In the genomic region with DNA sequence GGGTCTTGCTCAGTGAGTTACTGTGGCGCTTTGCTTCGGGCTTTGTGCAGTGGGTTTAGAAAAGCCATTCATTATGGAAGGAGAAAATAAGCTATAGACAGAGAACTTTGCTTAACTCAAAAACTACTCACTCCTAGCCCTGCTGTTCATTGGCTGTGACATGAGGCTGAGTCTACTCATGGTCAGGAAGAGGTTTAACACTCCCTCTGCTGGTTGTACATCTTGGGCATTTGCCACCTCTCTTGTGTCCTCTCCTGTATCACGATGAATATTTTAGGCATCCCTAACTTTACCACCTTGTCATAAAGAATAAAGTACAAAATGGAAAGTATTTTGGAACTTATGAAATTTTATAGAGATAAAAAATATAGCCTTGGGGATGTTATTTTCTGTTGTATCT, we compare ENCODE assay signal across 29 mouse cellular contexts. TPM values are rescaled to one million over a fixed set of nuclear protein-coding genes. Genes with fewer than 3 reads are reported as not detected.
DNase-seq lines count a peak whose midpoint lies in the region; ATAC-seq and TF ChIP-seq lines count a peak whose summit lies in the region.
"Had no signal": no experiment of that assay in that cellular context is flagged by ENCODE, and none has a peak within 500 bp of the region (broad histone marks: within the 10 kb centered on the region; RNA-seq: fewer than 3 reads in every experiment).

No protein-coding gene starts in this region.

- 94% methylated on average over 3 of the region's 3 CpGs for WGBS in kidney, postnatal 0 days
- 96% methylated on average over 3 of the region's 3 CpGs for WGBS in kidney, embryonic 14.5 days
- WGBS in lung, embryonic 14.5 days: 85% methylated on average over 3 of the region's 3 CpGs

- TF ChIP-seq RAD21 in CH12.LX (IDR thresholded peaks at IDR 0.05; ENCODE audit: low read depth, low read length): peak; percentile 63

- no peak for DNase-seq in kidney, postnatal 0 days (ENCODE audit: low spot score)
- no peak for DNase-seq in lung, embryonic 14.5 days
- no peak for DNase-seq in lung, adult 18-20 months
- DNase-seq in 416B (ENCODE audit: low read depth) (peak; percentile 13), CH12.LX (ENCODE audit: extremely low read depth) (peak; percentile 30)
- no peak for DNase-seq in frontal cortex, adult 2 months (ENCODE audit: extremely low spot score in 1 of 2, low spot score in 1 of 2)
- DNase-seq: adrenal gland, postnatal 14 days; cerebellum, adult 11 months; cerebellum, adult 9-11 months; gastrocnemius, adult 2 months; gastrocnemius, postnatal 36 days; heart, adult 2 months; kidney, adult 18-20 months; kidney, postnatal 4 days; lung, postnatal 4 days; midbrain, embryonic 14.5 days; right cerebral cortex, postnatal 14 days; thymus, postnatal 4 days had no signal

- no peaks in the 10 kb centered on the region for H3K9me3 ChIP-seq in kidney, postnatal 0 days (replicated peaks; ENCODE audit: low read length)
- H3K9me3 ChIP-seq in kidney, embryonic 14.5 days (ENCODE audit: control insufficient read depth, low read length): no peaks in the 10 kb centered on the region
- no peaks in the 10 kb centered on the region for H3K9me3 ChIP-seq in lung, embryonic 14.5 days (ENCODE audit: low read depth, low read length)
- no peaks in the 10 kb centered on the region for H3K9me3 ChIP-seq in CH12.LX (replicated peaks; ENCODE audit: low read length)
- H3K9me3 ChIP-seq: embryonic facial prominence, embryonic 13.5 days; forebrain, embryonic 10.5 days; forebrain, embryonic 15.5 days; heart, embryonic 12.5 days; limb, embryonic 12.5 days; lung, embryonic 15.5 days; neural tube, embryonic 15.5 days had no signal

- H3K79me2 ChIP-seq in CH12.LX (replicated peaks; ENCODE audit: control insufficient read depth, extremely low read depth, insufficient read depth, poor library complexity, severe bottlenecking): no peaks in the 10 kb centered on the region

- in situ Hi-C loops in CH12.LX (cut with MboI; ENCODE audit: low pct_ligation_motif_present, low pct_unique_long_range_greater_than_20kb, low sequenced_read_pairs): no loop called here

- peak; percentile 10; the same call in 1 of the 2 replicates for TF ChIP-seq CTCF in kidney, postnatal 0 days (IDR thresholded peaks at IDR 0.05; ENCODE audit: low read depth)
- TF ChIP-seq CTCF in lung, embryonic 14.5 days (IDR thresholded peaks at IDR 0.05; ENCODE audit: low read depth): 0 out of 2 replicates have a peak, but pooled peaks have one; percentile 17
- peak; percentile 7 to 74; a peak in 2 of 4 replicates for TF ChIP-seq CTCF in CH12.LX (conservative IDR thresholded peaks at IDR 0.05 in 1 of 2, IDR thresholded peaks at IDR 0.05 in 1 of 2; ENCODE audit: low read depth in 2 of 2, low read length in 2 of 2)

- no peak for TF ChIP-seq POLR2A in CH12.LX (IDR thresholded peaks at IDR 0.05; ENCODE audit: low read depth, low read length)

- TF ChIP-seq EP300 in CH12.LX (IDR thresholded peaks at IDR 0.05; ENCODE audit: low read length): no peak

- ATAC-seq in kidney, postnatal 0 days (replicated peaks; ENCODE audit: low FRiP score, low read depth): no peak
- no peak for ATAC-seq in kidney, embryonic 14.5 days (ENCODE audit: low FRiP score, low TSS enrichment)
- no peak for ATAC-seq in lung, embryonic 14.5 days (ENCODE audit: insufficient read depth)
- ATAC-seq: forebrain, embryonic 15.5 days had no signal

- no peaks in the 10 kb centered on the region for H3K27me3 ChIP-seq in kidney, postnatal 0 days (ENCODE audit: insufficient read depth, low read length)
- no peaks in the 10 kb centered on the region for H3K27me3 ChIP-seq in kidney, embryonic 14.5 days (ENCODE audit: control insufficient read depth, insufficient read depth, low read length)
- no peaks in the 10 kb centered on the region for H3K27me3 ChIP-seq in lung, embryonic 14.5 days (ENCODE audit: insufficient read depth, low read length)
- no peaks in the 10 kb centered on the region for H3K27me3 ChIP-seq in CH12.LX (replicated peaks)
- H3K27me3 ChIP-seq: embryonic facial prominence, embryonic 13.5 days; forebrain, embryonic 15.5 days; heart, embryonic 12.5 days; limb, embryonic 12.5 days; lung, embryonic 15.5 days; neural tube, embryonic 15.5 days had no signal

- H3K27ac ChIP-seq in kidney, postnatal 0 days: no peak overlapping the region
- no peak overlapping the region for H3K27ac ChIP-seq in kidney, embryonic 14.5 days (ENCODE audit: low read depth, low read length)
- no peak overlapping the region for H3K27ac ChIP-seq in lung, embryonic 14.5 days (ENCODE audit: low read depth)
- no peak overlapping the region for H3K27ac ChIP-seq in CH12.LX (ENCODE audit: insufficient read depth, low read depth)
- H3K27ac ChIP-seq: embryonic facial prominence, embryonic 13.5 days; forebrain, embryonic 10.5 days; forebrain, embryonic 15.5 days; gastrocnemius, adult 2 months; heart, adult 2 months; hindbrain, embryonic 14.5 days; limb, embryonic 12.5 days; lung, embryonic 15.5 days; neural tube, embryonic 15.5 days had no signal

- dilution Hi-C loops in CH12.LX (cut with MboI; ENCODE audit: extremely low pct_ligation_motif_present, extremely low pct_unique_long_range_greater_than_20kb, low sequenced_read_pairs): no loop called here

- no peak overlapping the region for H3K4me2 ChIP-seq in kidney, postnatal 0 days (ENCODE audit: low read length)
- H3K4me2 ChIP-seq in kidney, embryonic 14.5 days (replicated peaks; ENCODE audit: low read depth, low read length): no peak overlapping the region
- no peak overlapping the region for H3K4me2 ChIP-seq in lung, embryonic 14.5 days
- no peak overlapping the region for H3K4me2 ChIP-seq in CH12.LX (ENCODE audit: insufficient read depth, low read depth, poor library complexity, severe bottlenecking)
- H3K4me2 ChIP-seq: embryonic facial prominence, embryonic 13.5 days; forebrain, embryonic 15.5 days; heart, embryonic 12.5 days; hindbrain, embryonic 14.5 days; limb, embryonic 12.5 days; liver, embryonic 11.5 days; lung, embryonic 15.5 days; neural tube, embryonic 15.5 days had no signal

- no peak overlapping the region for H3K4me3 ChIP-seq in kidney, postnatal 0 days (replicated peaks; ENCODE audit: low read depth, low read length)
- H3K4me3 ChIP-seq in kidney, embryonic 14.5 days (ENCODE audit: low read length): no peak overlapping the region
- H3K4me3 ChIP-seq in lung, embryonic 14.5 days (ENCODE audit: low read depth, low read length): no peak overlapping the region
- no peak overlapping the region for H3K4me3 ChIP-seq in CH12.LX (replicated peaks in 1 of 3; ENCODE audit: low read depth in 2 of 3, low read length in 2 of 3, poor library complexity in 1 of 3)
- H3K4me3 ChIP-seq: embryonic facial prominence, embryonic 13.5 days; forebrain, embryonic 10.5 days; forebrain, embryonic 15.5 days; gastrocnemius, adult 2 months; heart, adult 2 months; heart, embryonic 12.5 days; limb, embryonic 12.5 days; lung, embryonic 15.5 days; neural tube, embryonic 15.5 days had no signal

- no peaks in the 10 kb centered on the region; the same call in 1 of the 2 replicates for H3K4me1 ChIP-seq in kidney, postnatal 0 days (replicated peaks; ENCODE audit: insufficient read depth, low read length)
- H3K4me1 ChIP-seq in kidney, embryonic 14.5 days (ENCODE audit: control insufficient read depth, insufficient read depth, low read length): no peaks in the 10 kb centered on the region
- no peaks in the 10 kb centered on the region for H3K4me1 ChIP-seq in lung, embryonic 14.5 days (ENCODE audit: insufficient read depth)
- peaks cover 0 to 16% of the 10 kb centered on the region in 2 experiments; a peak in 2 of 4 replicates for H3K4me1 ChIP-seq in CH12.LX (ENCODE audit: control insufficient read depth in 1 of 2, insufficient read depth in 2 of 2)
- H3K4me1 ChIP-seq: embryonic facial prominence, embryonic 13.5 days; forebrain, embryonic 15.5 days; lung, embryonic 15.5 days had no signal

- H3K36me3 ChIP-seq in kidney, postnatal 0 days (ENCODE audit: insufficient read depth, low read length): no peaks in the 10 kb centered on the region
- no peaks in the 10 kb centered on the region for H3K36me3 ChIP-seq in kidney, embryonic 14.5 days (ENCODE audit: control insufficient read depth, insufficient read depth, low read length)
- H3K36me3 ChIP-seq in lung, embryonic 14.5 days (ENCODE audit: insufficient read depth): no peaks in the 10 kb centered on the region
- H3K36me3 ChIP-seq in CH12.LX (replicated peaks in 1 of 2; ENCODE audit: control insufficient read depth in 1 of 2, insufficient read depth in 1 of 2, low read length in 1 of 2): no peaks in the 10 kb centered on the region
- H3K36me3 ChIP-seq: embryonic facial prominence, embryonic 13.5 days; forebrain, embryonic 10.5 days; forebrain, embryonic 15.5 days; G1E; heart, embryonic 12.5 days; limb, embryonic 12.5 days; lung, embryonic 15.5 days; neural tube, embryonic 15.5 days had no signal

- no peak overlapping the region for H3K9ac ChIP-seq in kidney, postnatal 0 days (ENCODE audit: low read depth, low read length)
- H3K9ac ChIP-seq in kidney, embryonic 14.5 days (ENCODE audit: low read depth, low read length): no peak overlapping the region
- no peak overlapping the region for H3K9ac ChIP-seq in lung, embryonic 14.5 days
- H3K9ac ChIP-seq in CH12.LX (ENCODE audit: insufficient read depth, low read depth): no peak overlapping the region
- H3K9ac ChIP-seq: embryonic facial prominence, embryonic 13.5 days; forebrain, embryonic 15.5 days; heart, embryonic 12.5 days; hindbrain, embryonic 14.5 days; limb, embryonic 12.5 days; lung, embryonic 15.5 days; neural tube, embryonic 15.5 days had no signal

TF ChIP-seq in CH12.LX, 34 proteins besides CTCF, POLR2A, EP300 and RAD21:
- TF ChIP-seq TBP (conservative IDR thresholded peaks at IDR 0.05; ENCODE audit: low read depth, low read length) (no peak), SMC3 (IDR thresholded peaks at IDR 0.05; ENCODE audit: low read depth, low read length) (peak; percentile 79), ETS1 (conservative IDR thresholded peaks at IDR 0.05; ENCODE audit: low read depth, low read length) (no peak)

RNA-seq across cellular contexts. Expression of gene Sgip1, which starts 32.1 kb away (rescaled TPM):
- polyA plus RNA-seq in kidney, postnatal 0 days (2015; fragmentation: Nextera tagmentation; extraction: Ambion mirVana): 5.7 and 7.6 TPM in 2 replicates
- polyA plus RNA-seq in kidney, embryonic 14.5 days (2014; fragmentation: Nextera tagmentation; extraction: Ambion mirVana): 8.8 and 10.0 TPM in 2 replicates
- polyA plus RNA-seq in lung, embryonic 14.5 days (2014; fragmentation: Nextera tagmentation; extraction: Ambion mirVana): 6.3 and 6.9 TPM in 2 replicates
- total RNA-seq in CH12.LX (2012; rRNA removed) (0.21 TPM in 1 of 2 replicates, not detected in the other), CH12.LX (2014; rRNA removed) (0.07 TPM in 1 of 2 replicates, not detected in the other)
- polyA plus RNA-seq in CH12.LX (2012; ENCODE audit: insufficient read length, low read depth): 0.39 and 0.56 TPM in 2 replicates
- 83.9 and 90.7 TPM in 2 replicates for polyA plus RNA-seq in frontal cortex, adult 2 months (2012; rRNA removed)
- polyA plus RNA-seq: G1E had no signal

Comparison
In these comparisons a context has a peak if more than half of its experiments do, and no peak if none do; other contexts are left out.
1. DNase-seq: peak in 416B (single experiment) and CH12.LX (single experiment); none in kidney, postnatal 0 days (single experiment), lung, embryonic 14.5 days (single experiment), lung, adult 18-20 months (0 of 2) and frontal cortex, adult 2 months (0 of 2).
2. Peak in every context shown above with its lines, with median percentiles within 50 percentile points of each other: CTCF ChIP-seq.